In genomic region chr1:127420383-127420782, GRCm38 (mm10) we compare ENCODE assay signal across 12 mouse cellular contexts.
A peak's percentile ranks its signal among the peaks of the same experiment; 100 is the strongest.
DNase-seq lines count a peak whose midpoint lies in the region; ATAC-seq and TF ChIP-seq lines count a peak whose summit lies in the region.
"Had no signal": no experiment of that assay in that cellular context is flagged by ENCODE, and none has a peak within 500 bp of the region (broad histone marks: within the 10 kb centered on the region; RNA-seq: fewer than 3 reads in every experiment).

No protein-coding gene starts in this region.

- no peak for TF ChIP-seq CTCF in intestine, postnatal 0 days (IDR thresholded peaks at IDR 0.05; ENCODE audit: low read depth)

- H3K9ac ChIP-seq in forebrain, embryonic 13.5 days: no peak overlapping the region
- no peak overlapping the region for H3K9ac ChIP-seq in intestine, postnatal 0 days (ENCODE audit: low read depth, low read length)
- H3K9ac ChIP-seq in midbrain, embryonic 12.5 days (replicated peaks): no peak overlapping the region

- intact Hi-C loops in left cerebral cortex, postnatal 10 days (cut with DNase I): no loop called here

- no peak overlapping the region for H3K4me2 ChIP-seq in forebrain, embryonic 13.5 days
- H3K4me2 ChIP-seq in intestine, postnatal 0 days (replicated peaks; ENCODE audit: low read depth): peak overlapping the region; percentile 27; the same call in 1 of the 2 replicates
- peak overlapping the region; percentile 4; the same call in 1 of the 2 replicates for H3K4me2 ChIP-seq in midbrain, embryonic 12.5 days (replicated peaks)
- H3K4me2 ChIP-seq: liver, embryonic 11.5 days had no signal

- H3K27me3 ChIP-seq in forebrain, embryonic 13.5 days: no peaks in the 10 kb centered on the region
- H3K27me3 ChIP-seq in intestine, postnatal 0 days (replicated peaks; ENCODE audit: control insufficient read depth, insufficient read depth, low read length): no peaks in the 10 kb centered on the region
- H3K27me3 ChIP-seq in midbrain, embryonic 12.5 days: no peaks in the 10 kb centered on the region
- H3K27me3 ChIP-seq in heart, embryonic 10.5 days (ENCODE audit: insufficient read depth, poor library complexity, severe bottlenecking): no peaks in the 10 kb centered on the region

- H3K4me3 ChIP-seq in forebrain, embryonic 13.5 days: no peak overlapping the region
- no peak overlapping the region for H3K4me3 ChIP-seq in intestine, postnatal 0 days (ENCODE audit: low read depth, low read length)
- H3K4me3 ChIP-seq in midbrain, embryonic 12.5 days: no peak overlapping the region
- H3K4me3 ChIP-seq in heart, embryonic 10.5 days: no peak overlapping the region
- H3K4me3 ChIP-seq: erythroblast, embryonic 14.5 days had no signal

- H3K4me1 ChIP-seq in forebrain, embryonic 13.5 days: peaks cover 54% of the 10 kb centered on the region
- H3K4me1 ChIP-seq in intestine, postnatal 0 days (replicated peaks; ENCODE audit: control insufficient read depth, insufficient read depth, low read length): no peaks in the 10 kb centered on the region
- H3K4me1 ChIP-seq in midbrain, embryonic 12.5 days: peaks cover 40% of the 10 kb centered on the region
- peaks cover 26% of the 10 kb centered on the region for H3K4me1 ChIP-seq in heart, embryonic 10.5 days

- WGBS in forebrain, embryonic 13.5 days: 43% methylated on average over 13 of the region's 13 CpGs
- 54% methylated on average over 13 of the region's 13 CpGs for WGBS in intestine, postnatal 0 days
- WGBS in midbrain, embryonic 12.5 days: 38% methylated on average over 13 of the region's 13 CpGs
- WGBS in heart, embryonic 10.5 days: 52% methylated on average over 13 of the region's 13 CpGs

- H3K36me3 ChIP-seq in forebrain, embryonic 13.5 days (ENCODE audit: poor library complexity, severe bottlenecking): peaks cover 19% of the 10 kb centered on the region; the same call in 1 of the 2 replicates
- H3K36me3 ChIP-seq in intestine, postnatal 0 days (ENCODE audit: control insufficient read depth, insufficient read depth): peaks cover 13% of the 10 kb centered on the region; the same call in 1 of the 2 replicates
- no peaks in the 10 kb centered on the region for H3K36me3 ChIP-seq in midbrain, embryonic 12.5 days
- H3K36me3 ChIP-seq in heart, embryonic 10.5 days: 0 out of 2 replicates have a peak, but pooled peaks cover 2% of the 10 kb centered on the region

- ATAC-seq in forebrain, embryonic 13.5 days: peak; percentile 31; the same call in 1 of the 2 replicates
- no peak for ATAC-seq in intestine, postnatal 0 days
- ATAC-seq in midbrain, embryonic 12.5 days (ENCODE audit: low FRiP score, low read depth): peak; percentile 36; the same call in 1 of the 2 replicates
- no peak for ATAC-seq in granulocyte monocyte progenitor cell, adult 5-6 weeks (replicated peaks; ENCODE audit: poor library complexity, severe bottlenecking)

- peak; percentile 51 for DNase-seq in ES-CJ7 (ENCODE audit: low read depth, low spot score)
- no peak for DNase-seq in left cerebral cortex, postnatal 10 days (ENCODE audit: extremely low spot score in 1 of 2, low spot score in 2 of 2)
- DNase-seq in heart, embryonic 10.5 days (ENCODE audit: low spot score): no peak
- DNase-seq in frontal cortex, postnatal 14 days (ENCODE audit: low spot score in 2 of 2): no peak
- DNase-seq: adrenal gland, postnatal 10 days; cerebellum, adult 8-10 months had no signal

- peak overlapping the region; percentile 49; the same call in 1 of the 2 replicates for H3K27ac ChIP-seq in forebrain, embryonic 13.5 days
- no peak overlapping the region for H3K27ac ChIP-seq in intestine, postnatal 0 days (ENCODE audit: low read depth, low read length)
- no peak overlapping the region for H3K27ac ChIP-seq in midbrain, embryonic 12.5 days (replicated peaks)
- H3K27ac ChIP-seq in heart, embryonic 10.5 days: no peak overlapping the region

- 0 out of 2 replicates have a peak, but pooled peaks cover 6% of the 10 kb centered on the region for H3K9me3 ChIP-seq in forebrain, embryonic 13.5 days (replicated peaks)
- H3K9me3 ChIP-seq in intestine, postnatal 0 days (ENCODE audit: control insufficient read depth): no peaks in the 10 kb centered on the region
- no peaks in the 10 kb centered on the region for H3K9me3 ChIP-seq in midbrain, embryonic 12.5 days
- no peaks in the 10 kb centered on the region for H3K9me3 ChIP-seq in heart, embryonic 10.5 days

Comparison
In these comparisons a context has a peak if more than half of its experiments do, and no peak if none do; other contexts are left out.
1. ATAC-seq: peak in forebrain, embryonic 13.5 days (single experiment) and midbrain, embryonic 12.5 days (single experiment); none in intestine, postnatal 0 days (single experiment) and granulocyte monocyte progenitor cell, adult 5-6 weeks (single experiment).